Mouse (Mus musculus): ENCODE results near the gene LTO1.

The LTO1 gene

DNA sequence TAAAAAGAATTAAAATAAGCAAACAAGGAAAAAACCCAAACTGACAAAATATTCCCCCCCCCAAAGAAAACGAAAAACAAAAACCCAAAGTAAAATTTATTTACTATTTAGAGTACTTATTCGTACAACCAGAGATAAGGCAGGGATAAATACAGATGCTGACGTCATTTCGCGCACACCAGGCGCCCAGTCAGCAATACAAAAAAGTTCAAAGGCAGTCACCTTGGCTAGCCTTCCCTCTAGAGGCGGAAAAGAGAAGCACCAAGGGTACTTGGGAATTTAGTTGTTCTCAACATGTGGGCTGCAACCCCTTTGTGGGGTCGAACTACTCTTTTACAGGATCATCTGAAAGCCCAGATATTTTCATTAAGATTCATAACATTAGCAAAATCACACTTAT lies 7.1 kb upstream of the LTO1 start:
- in situ Hi-C loops (cut with MboI, MseI) = loop anchor here (25.0 kb wide), 1 partner anchor 1095 kb away; the partner anchor contains the start of genes Dhcr7 and Nadsyn1

DNA sequence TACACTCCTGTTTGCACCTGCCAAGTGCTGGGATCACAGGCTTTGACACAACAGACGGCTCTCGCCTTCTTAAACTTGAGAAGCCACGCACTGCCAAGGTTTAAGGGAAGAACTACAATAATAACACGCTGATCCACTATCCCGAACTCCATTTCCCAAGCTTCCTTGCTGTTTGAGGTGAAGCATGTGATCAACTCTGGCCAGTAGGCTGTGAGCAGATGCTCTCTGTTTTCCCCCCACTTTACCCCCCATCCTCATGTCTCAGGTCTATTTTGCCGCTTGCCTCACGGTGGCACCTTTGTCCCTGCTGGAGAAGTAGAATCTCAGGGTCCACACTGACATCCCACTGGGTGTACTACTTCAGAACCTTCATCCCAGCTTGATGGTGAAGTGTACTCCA lies 6.2 kb upstream of the LTO1 start:
- in situ Hi-C loops (cut with MboI, MseI) = loop anchor here (25.0 kb wide), 1 partner anchor 1096 kb away; the partner anchor contains the start of genes Dhcr7 and Nadsyn1

DNA sequence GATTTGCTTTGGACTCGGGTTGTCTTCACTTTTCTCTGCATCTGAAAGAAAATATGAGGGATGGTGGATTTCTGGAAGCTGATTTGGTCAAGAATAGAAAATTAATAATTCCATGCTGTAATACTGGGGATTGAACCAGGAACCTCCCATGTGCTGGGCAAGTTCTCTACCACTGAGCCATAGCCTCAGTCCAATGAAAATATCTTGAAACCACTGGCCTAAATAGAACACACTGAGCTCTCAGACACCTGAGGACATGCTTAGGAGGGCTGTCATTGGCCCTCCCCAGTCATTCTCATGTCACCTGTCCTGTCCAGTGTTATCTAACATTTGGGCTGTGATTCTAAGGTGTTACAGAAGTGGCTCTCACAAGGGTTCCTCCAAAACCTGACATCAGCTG lies 3.8 kb upstream of the LTO1 start:
- in situ Hi-C loops (cut with MboI, MseI) = loop anchor here (25.0 kb wide), 1 partner anchor 1099 kb away; the partner anchor contains the start of genes Dhcr7 and Nadsyn1

DNA sequence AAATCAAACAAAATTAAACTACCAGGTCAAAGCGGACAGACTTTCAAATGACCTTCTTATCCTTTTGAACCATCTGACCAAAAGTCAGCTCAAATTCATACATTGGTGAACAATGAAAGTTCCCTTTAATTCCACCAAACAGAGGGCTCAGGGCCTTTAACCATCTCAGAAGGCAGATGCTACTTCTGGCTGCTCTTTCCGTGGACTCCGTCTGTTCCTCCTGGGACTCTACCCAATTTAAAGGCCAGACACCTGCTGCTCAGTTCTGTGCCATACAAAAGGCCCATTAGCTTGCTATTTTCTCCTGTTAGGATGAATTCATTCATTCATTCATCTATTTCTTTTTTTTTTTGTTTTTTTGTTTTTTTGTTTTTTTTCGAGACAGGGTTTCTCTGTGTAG lies 2.0 kb upstream of the LTO1 start:
- in situ Hi-C loops (cut with MboI, MseI) = loop anchor here (25.0 kb wide), 1 partner anchor 1101 kb away; the partner anchor contains the start of genes Dhcr7 and Nadsyn1

DNA sequence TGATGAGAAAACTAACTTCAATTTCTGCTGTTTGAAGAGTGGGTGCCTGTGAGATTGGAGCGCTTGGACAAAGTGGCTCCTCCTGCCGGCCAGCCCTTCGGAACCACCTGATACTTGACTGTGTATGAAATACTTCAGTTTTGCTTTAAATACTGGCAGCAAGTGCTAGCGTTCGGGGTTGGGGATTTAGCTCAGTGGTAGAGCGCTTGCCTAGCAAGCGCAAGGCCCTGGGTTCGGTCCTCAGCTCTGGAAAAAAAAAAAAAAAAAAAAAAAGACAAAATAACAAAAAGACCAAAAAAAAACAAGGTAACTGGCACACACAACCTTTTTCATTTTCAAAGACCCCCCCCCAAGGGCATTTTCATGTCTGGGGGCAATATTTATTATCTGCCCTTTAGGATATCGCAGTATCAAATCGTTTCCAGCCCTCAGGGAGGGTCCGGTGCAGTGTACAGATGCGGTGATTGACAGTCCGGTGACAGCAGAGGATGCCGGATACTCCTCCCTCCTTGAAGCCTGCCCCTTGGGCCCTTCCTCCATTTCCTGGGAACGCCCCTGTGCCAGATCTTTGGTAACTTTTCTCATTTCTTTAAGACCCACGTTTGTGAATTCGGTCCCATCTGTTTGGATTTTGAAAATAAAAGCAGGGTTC lies 478 bp upstream of the LTO1 start:
- in situ Hi-C loops (cut with MboI, MseI) = loop anchor here (25.0 kb wide), 1 partner anchor 1102 kb away; the partner anchor contains the start of genes Dhcr7 and Nadsyn1

DNA sequence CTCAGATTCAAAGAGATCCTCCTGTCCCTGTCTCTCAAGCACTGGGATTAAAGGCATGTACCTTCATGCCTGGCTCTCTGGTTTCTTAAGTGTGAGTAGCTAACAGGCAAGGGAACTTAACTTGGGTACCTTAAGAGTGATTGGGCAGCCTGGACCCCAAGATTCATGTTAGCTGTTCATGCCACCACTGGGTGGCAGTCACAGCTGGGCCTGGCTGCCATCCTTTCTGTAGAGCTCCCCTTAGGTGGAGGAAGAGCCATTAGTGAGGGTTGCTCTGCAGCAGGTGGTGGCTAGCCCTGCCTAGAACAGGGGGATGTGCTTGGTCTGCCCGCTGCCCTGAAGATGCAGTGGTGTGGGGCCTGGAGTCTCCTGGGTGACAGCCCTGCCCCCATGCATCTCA lies 3.9 kb downstream of the LTO1 start:
- in situ Hi-C loops (cut with MboI, MseI) = loop anchor here (25.0 kb wide), 1 partner anchor 1107 kb away; the partner anchor contains the start of genes Dhcr7 and Nadsyn1

DNA sequence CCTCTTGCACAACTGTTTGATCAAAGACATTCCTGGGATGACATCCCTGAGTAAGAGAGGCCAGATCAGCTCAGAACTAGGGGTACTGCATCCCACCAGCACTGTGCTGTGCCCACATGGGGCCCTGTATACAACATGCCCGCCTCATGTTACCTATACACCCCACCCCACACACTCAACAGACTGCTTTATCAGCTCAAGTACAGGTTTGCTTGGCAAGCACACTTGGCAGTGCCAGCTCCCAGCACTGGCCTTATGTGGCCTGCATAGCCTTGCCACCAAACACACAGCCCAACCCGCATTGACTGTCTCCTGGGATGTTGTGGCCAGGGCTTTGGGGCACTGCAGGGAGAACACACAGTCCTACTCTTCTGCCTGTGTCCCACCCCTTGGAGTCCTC lies 12.7 kb downstream of the LTO1 start:
- in situ Hi-C loops (cut with MboI, MseI) = no loop called here

DNA sequence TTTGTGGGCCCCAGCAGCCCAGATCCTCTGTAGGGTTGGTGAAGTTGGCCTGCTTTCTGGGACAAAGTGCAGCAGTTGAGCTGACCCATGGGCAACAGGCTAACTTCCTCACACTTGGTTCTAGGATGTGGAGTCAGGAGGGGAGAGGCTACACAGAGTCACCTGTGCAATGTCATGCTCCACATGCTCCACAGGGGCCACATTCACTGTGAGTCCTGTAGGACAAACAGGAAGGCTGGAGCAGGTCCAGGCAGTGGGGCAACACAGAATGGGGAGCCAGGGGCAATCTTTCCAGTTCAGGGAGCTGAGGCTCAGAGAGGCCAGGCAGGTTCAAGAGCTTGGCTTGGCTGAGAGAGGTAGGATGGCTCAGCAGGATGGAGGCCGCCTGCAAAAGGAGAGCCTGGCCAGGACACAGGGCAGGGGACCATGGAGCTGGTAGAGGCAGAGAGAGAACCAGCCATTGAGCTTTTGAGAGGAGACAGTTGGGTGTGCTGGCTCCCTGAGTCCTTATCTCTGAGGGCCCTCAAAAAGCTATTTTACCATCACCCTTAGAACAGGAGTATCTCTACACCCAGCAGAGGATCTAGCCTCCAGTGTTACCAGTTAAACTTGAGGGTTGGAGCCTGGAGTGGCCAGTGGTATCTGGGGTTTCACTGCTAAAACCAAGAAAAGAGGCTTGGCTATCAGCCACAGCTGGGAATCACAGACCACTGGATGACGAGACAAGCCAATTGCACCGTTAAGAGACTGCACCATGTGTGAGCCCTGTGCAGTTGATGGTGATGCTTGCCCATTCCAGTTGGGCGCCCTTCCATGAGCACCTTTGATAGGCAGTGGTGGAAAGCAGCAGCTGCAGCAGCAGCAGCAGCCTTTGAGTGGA lies 13.3 kb downstream of the LTO1 start:
- in situ Hi-C loops (cut with MboI, MseI) = no loop called here

DNA sequence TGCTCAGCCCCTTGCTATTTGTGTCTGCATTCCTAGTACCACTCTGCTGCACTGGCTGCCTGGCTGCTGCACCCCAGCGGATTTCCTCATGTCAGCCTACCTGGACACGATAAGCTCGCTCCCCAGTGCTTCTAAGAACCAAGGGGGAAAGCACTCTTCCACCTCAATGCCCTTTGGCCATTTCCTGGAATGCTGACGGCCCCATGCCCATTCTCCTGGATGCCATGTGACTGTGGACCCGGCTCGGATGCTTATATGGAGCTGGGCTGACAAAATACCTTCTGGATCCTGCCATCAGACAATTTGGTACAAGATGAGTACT lies 13.9 kb downstream of the LTO1 start:
- in situ Hi-C loops (cut with MboI, MseI) = no loop called here

DNA sequence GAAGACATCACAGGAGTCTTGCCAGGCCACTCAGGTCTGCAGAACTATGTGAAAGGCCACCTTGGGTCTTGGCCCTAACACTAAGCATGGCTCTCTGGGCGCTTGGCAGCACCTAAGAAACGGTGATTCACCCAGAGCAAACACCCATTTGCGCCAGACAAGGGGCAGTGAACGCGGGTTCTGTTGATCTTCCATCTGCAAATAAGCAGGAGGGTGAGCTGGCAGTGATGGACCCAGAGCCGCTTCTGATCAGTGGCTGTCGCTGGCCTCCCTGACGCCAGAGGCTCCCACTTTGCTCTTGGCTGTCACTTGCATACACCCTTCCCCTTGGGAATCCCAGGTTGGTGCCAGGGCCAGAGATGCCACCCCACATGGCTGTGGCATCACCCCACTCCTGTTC lies 14.6 kb downstream of the LTO1 start:
- in situ Hi-C loops (cut with MboI, MseI) = no loop called here

DNA sequence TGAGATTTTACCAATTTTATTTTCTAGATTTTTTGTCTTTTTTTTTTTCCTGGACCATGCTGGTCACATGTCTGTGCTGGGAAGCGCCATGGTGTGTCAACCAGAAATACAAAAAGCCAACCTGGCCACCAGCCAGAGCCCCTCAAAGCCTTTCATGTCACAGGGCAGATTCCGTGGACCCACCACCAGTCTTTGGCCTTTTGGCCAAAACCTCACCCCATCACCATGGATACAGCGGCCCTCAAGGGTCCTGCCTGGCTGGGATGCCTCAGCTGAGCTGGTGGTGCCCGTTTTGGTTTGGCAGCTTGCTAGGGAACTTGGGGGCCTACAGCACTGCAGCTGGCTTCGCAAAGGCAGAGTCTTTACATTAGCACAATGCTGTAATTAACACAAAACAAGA lies 15.0 kb downstream of the LTO1 start:
- in situ Hi-C loops (cut with MboI, MseI) = no loop called here

DNA sequence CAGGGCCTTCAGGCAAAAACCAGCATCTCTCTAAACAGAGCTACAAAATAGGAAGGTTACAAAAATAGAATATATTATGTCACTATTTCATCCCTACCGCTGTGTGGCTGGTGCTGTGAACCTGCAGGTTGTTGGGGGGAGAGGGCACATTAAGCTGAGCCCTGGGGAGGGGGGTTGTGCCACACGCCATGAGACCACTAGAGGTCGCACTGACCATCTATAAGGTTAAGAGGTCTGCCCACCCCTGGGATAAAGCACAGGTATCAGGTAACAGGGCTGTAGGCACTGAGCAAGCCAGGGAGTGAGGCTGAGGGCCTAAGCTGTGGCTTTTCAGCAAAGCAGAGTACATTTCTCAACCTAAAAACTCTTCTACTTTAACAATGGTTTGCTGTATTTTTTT lies 16.9 kb downstream of the LTO1 start:
- in situ Hi-C loops (cut with MboI, MseI) = no loop called here

- in situ Hi-C loops (cut with MboI, MseI) = no loop called here
Measured at GRCm38 (mm10) chr7:144932389-144932937, 17.6 kb downstream of the LTO1 start.

GRCm38 (mm10) chr7:144933336-144933735 lies 18.4 kb downstream of the LTO1 start:
- in situ Hi-C loops (cut with MboI, MseI) = no loop called here

DNA sequence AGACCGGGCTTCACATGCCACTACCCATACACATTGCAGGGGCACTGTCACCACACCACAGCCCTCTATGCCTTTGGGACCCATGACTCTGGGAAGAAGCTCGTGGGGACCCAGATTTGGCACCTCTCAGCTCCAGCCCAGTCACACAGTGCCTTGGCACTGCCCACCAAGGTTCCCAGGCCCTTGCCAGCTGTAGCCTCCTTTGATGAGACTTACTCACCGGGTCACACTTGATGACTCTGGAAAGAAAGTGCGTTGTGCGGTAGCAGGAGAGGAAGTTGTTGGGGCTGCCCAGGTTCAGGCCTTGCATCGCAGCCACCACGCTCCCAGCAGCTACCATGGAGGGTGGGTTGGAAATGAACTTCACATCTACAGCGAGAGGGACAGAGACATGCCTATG lies 18.9 kb downstream of the LTO1 start:
- in situ Hi-C loops (cut with MboI, MseI) = no loop called here

DNA sequence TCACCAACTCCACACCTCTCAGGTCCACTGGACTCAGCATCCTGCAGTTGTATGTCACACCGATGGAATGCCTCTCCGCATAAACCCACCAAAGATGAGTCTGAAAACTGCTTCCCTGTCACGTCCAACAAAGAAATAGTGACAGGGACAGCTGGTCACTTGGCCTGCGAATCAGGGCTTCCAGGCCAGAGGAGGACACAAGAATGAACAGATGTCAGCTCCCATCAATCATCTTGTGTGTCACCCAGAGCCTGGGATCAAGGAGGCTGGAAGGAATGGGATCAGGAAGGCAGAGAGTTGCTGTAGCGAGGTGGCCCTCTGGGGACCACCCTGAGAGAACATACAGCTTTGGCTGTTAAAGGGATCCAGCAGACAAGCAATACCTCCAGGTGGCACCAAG lies 20.0 kb downstream of the LTO1 start:
- in situ Hi-C loops (cut with MboI, MseI) = loop anchor here (5.0 kb wide), 1 partner anchor 307 kb away; no protein-coding TSS in a partner anchor

DNA sequence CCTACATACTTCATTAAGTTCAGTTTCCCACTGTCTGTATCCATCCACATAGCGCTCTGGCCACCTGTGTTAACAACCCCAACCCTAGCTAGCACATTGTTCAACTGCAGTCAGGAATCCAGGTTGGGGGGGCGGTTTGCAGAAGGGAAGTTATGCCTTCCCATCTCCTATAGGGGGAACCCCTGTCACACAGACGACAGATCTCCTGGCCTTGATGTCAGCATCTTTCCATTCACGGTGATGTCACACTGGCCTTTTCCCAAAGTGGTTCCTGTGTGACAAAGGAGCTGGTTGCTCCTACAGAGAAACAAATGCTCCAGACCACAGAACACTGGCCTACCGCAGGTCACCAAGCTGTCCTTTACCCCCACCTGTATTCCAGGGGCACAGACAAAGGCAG lies 20.7 kb downstream of the LTO1 start:
- in situ Hi-C loops (cut with MboI, MseI) = loop anchor here (5.0 kb wide), 1 partner anchor 307 kb away; no protein-coding TSS in a partner anchor

DNA sequence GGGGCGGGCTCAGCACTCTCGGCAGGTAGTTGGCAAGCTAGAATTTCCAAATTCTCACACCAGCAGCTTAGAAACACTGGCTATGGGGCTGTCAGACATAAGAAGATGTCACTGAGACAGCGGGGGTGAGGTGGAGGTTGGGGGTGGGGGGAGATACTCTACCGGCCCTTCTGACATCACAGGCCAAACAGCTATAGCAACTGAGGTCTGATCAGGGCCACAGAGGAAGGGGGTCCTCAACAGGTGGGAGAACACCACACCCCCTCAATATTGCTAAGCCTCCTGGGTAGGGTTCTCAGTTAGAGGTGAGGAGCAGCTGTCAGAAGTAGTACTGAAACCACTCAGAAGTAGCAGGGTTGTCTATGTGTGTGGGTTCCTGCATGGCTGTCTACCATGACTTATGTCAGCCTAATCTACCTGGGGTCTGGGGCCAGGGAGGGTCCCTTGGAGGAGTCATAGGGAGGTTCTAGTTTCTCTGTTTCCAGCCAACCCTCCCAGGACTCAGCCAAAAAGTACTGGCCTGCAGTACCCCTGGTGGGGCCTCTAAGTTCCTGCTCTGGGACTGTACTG lies 21.5 kb downstream of the LTO1 start:
- in situ Hi-C loops (cut with MboI, MseI) = loop anchor here (5.0 kb wide), 1 partner anchor 306 kb away; no protein-coding TSS in a partner anchor

GRCm38 (mm10) chr7:144937490-144937889 lies 22.6 kb downstream of the LTO1 start:
- in situ Hi-C loops (cut with MboI, MseI) = loop anchor here (5.0 kb wide), 1 partner anchor 305 kb away; no protein-coding TSS in a partner anchor

DNA sequence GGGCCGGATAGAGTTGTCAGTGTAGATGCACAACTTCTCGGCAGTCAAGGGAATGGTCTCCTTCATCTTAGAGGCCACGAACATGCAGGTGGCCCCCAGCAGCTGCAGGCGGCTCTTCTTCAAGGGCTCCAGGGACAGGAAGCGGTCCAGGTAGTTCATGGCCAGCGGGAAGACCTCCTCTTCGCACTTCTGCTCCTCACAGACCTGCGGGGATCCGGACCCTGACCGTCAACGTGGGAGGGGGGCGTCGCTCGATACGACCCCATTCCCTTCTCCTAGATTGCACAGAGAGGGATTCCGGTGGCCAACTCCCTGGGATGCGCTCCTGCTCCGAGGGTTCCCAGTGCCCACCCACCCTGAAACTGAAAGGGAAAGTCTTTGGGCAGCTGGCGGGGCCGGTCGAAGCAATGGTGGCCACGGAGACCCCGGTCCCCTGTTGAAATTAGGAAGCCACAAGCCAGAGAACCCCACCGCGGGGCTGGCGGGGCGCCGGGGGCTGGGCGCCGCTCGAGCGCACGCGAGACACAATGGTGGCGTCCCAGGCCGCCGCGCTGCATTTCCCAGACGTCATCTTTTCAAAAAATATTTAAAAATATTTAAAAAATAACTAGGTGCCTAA lies 23.1 kb downstream of the LTO1 start:
- in situ Hi-C loops (cut with MboI, MseI) = loop anchor here (5.0 kb wide), 1 partner anchor 304 kb away; no protein-coding TSS in a partner anchor

GRCm38 (mm10) chr7:144938661-144939343 lies 23.9 kb downstream of the LTO1 start:
- in situ Hi-C loops (cut with MboI, MseI) = loop anchor here (5.0 kb wide), 1 partner anchor 303 kb away; no protein-coding TSS in a partner anchor
